ENCODE assay signal across 9 mouse cellular contexts in genomic region chr12:75593817-75594216, GRCm38 (mm10). TPM values are rescaled to one million over a fixed set of nuclear protein-coding genes. Genes with fewer than 3 reads are reported as not detected.
A peak's percentile ranks its signal among the peaks of the same experiment; 100 is the strongest.
DNase-seq lines count a peak whose midpoint lies in the region; ATAC-seq and TF ChIP-seq lines count a peak whose summit lies in the region.
"Had no signal": no experiment of that assay in that cellular context is flagged by ENCODE, and none has a peak within 500 bp of the region (broad histone marks: within the 10 kb centered on the region; RNA-seq: fewer than 3 reads in every experiment).

No protein-coding gene starts in this region.

- no peak for TF ChIP-seq EP300 in heart, postnatal 0 days (IDR thresholded peaks at IDR 0.05; ENCODE audit: low read depth)

- no peaks in the 10 kb centered on the region for H3K27me3 ChIP-seq in heart, postnatal 0 days (ENCODE audit: control insufficient read depth, insufficient read depth, low read length)
- H3K27me3 ChIP-seq in embryonic facial prominence, embryonic 11.5 days (ENCODE audit: control insufficient read depth, insufficient read depth, low read length): no peaks in the 10 kb centered on the region
- no peaks in the 10 kb centered on the region for H3K27me3 ChIP-seq in hindbrain, embryonic 14.5 days (ENCODE audit: control insufficient read depth, insufficient read depth, low read length)
- no peaks in the 10 kb centered on the region for H3K27me3 ChIP-seq in midbrain, embryonic 15.5 days (replicated peaks)

- no peak for TF ChIP-seq CTCF in heart, postnatal 0 days (IDR thresholded peaks at IDR 0.05; ENCODE audit: low read depth)

- H3K4me3 ChIP-seq in heart, postnatal 0 days (ENCODE audit: low read depth, low read length): no peak overlapping the region
- no peak overlapping the region for H3K4me3 ChIP-seq in embryonic facial prominence, embryonic 11.5 days (ENCODE audit: low read depth, low read length)
- peak overlapping the region; percentile 100; the same call in 1 of the 2 replicates for H3K4me3 ChIP-seq in hindbrain, embryonic 14.5 days (replicated peaks; ENCODE audit: low read length)
- peak overlapping the region; percentile 69 for H3K4me3 ChIP-seq in midbrain, embryonic 15.5 days

- peak overlapping the region; percentile 87; the same call in 1 of the 2 replicates for H3K4me2 ChIP-seq in heart, postnatal 0 days (ENCODE audit: low read depth, low read length)
- peak overlapping the region; percentile 10; the same call in 1 of the 2 replicates for H3K4me2 ChIP-seq in embryonic facial prominence, embryonic 11.5 days (ENCODE audit: low read depth, low read length)
- H3K4me2 ChIP-seq in hindbrain, embryonic 14.5 days (replicated peaks): peak overlapping the region; percentile 88
- peak overlapping the region; percentile 67 for H3K4me2 ChIP-seq in midbrain, embryonic 15.5 days

- H3K4me1 ChIP-seq in heart, postnatal 0 days (ENCODE audit: control insufficient read depth, insufficient read depth): peaks cover 8% of the 10 kb centered on the region; the same call in 1 of the 2 replicates
- H3K4me1 ChIP-seq in embryonic facial prominence, embryonic 11.5 days (ENCODE audit: control insufficient read depth, insufficient read depth, low read length): no peaks in the 10 kb centered on the region
- H3K4me1 ChIP-seq in hindbrain, embryonic 14.5 days (replicated peaks; ENCODE audit: control insufficient read depth, insufficient read depth, low read length): peaks cover 12% of the 10 kb centered on the region
- peaks cover 17% of the 10 kb centered on the region for H3K4me1 ChIP-seq in midbrain, embryonic 15.5 days

- no peaks in the 10 kb centered on the region for H3K9me3 ChIP-seq in heart, postnatal 0 days (replicated peaks; ENCODE audit: control insufficient read depth, low read length)
- no peaks in the 10 kb centered on the region for H3K9me3 ChIP-seq in embryonic facial prominence, embryonic 11.5 days (replicated peaks; ENCODE audit: control insufficient read depth, low read length)
- H3K9me3 ChIP-seq in hindbrain, embryonic 14.5 days (ENCODE audit: control insufficient read depth, low read length): no peaks in the 10 kb centered on the region
- no peaks in the 10 kb centered on the region for H3K9me3 ChIP-seq in midbrain, embryonic 15.5 days

- WGBS in heart, postnatal 0 days: 81% methylated on average over 4 of the region's 4 CpGs
- 70% methylated on average over 4 of the region's 4 CpGs for WGBS in embryonic facial prominence, embryonic 11.5 days
- WGBS in hindbrain, embryonic 14.5 days: 81% methylated on average over 4 of the region's 4 CpGs
- WGBS in midbrain, embryonic 15.5 days: 73% methylated on average over 4 of the region's 4 CpGs

- no peak overlapping the region for H3K27ac ChIP-seq in heart, postnatal 0 days (ENCODE audit: low read depth)
- H3K27ac ChIP-seq in embryonic facial prominence, embryonic 11.5 days (replicated peaks; ENCODE audit: low read depth, low read length): no peak overlapping the region
- H3K27ac ChIP-seq in hindbrain, embryonic 14.5 days: no peak overlapping the region
- no peak overlapping the region for H3K27ac ChIP-seq in midbrain, embryonic 15.5 days

- H3K36me3 ChIP-seq in heart, postnatal 0 days (replicated peaks; ENCODE audit: control insufficient read depth, insufficient read depth, low read length): peaks cover 29% of the 10 kb centered on the region
- H3K36me3 ChIP-seq in embryonic facial prominence, embryonic 11.5 days (replicated peaks; ENCODE audit: control insufficient read depth, insufficient read depth, low read depth, low read length): peaks cover 4% of the 10 kb centered on the region
- peaks cover 38% of the 10 kb centered on the region for H3K36me3 ChIP-seq in hindbrain, embryonic 14.5 days (replicated peaks; ENCODE audit: control insufficient read depth, insufficient read depth)
- H3K36me3 ChIP-seq in midbrain, embryonic 15.5 days (replicated peaks): peaks cover 19% of the 10 kb centered on the region; the same call in 1 of the 2 replicates

- no peak for DNase-seq in heart, postnatal 0 days (ENCODE audit: low spot score)
- DNase-seq in heart, adult 8-10 months (ENCODE audit: low spot score): no peak
- no peak for DNase-seq in embryonic facial prominence, embryonic 11.5 days (ENCODE audit: low spot score)
- DNase-seq in hindbrain, embryonic 14.5 days (ENCODE audit: low spot score): no peak
- DNase-seq in urinary bladder, adult 2 months (ENCODE audit: low spot score): no peak
- no peak for DNase-seq in embryo, embryonic 9.5 days (ENCODE audit: extremely low spot score)
- DNase-seq in thymus, adult 18-20 months: no peak
- DNase-seq: lung, postnatal 14 days had no signal

- no peak for ATAC-seq in heart, postnatal 0 days (ENCODE audit: insufficient read depth, low read depth)
- no peak for ATAC-seq in embryonic facial prominence, embryonic 11.5 days (replicated peaks; ENCODE audit: insufficient number of reproducible peaks, low FRiP score, low TSS enrichment, low read depth)
- no peak for ATAC-seq in hindbrain, embryonic 14.5 days (ENCODE audit: low FRiP score)
- ATAC-seq in midbrain, embryonic 15.5 days (replicated peaks): no peak

- no peak overlapping the region for H3K9ac ChIP-seq in heart, postnatal 0 days (replicated peaks; ENCODE audit: low read depth, low read length)
- no peak overlapping the region for H3K9ac ChIP-seq in embryonic facial prominence, embryonic 11.5 days (replicated peaks; ENCODE audit: low read length)
- peak overlapping the region; percentile 28; the same call in 1 of the 2 replicates for H3K9ac ChIP-seq in hindbrain, embryonic 14.5 days
- H3K9ac ChIP-seq in midbrain, embryonic 15.5 days: no peak overlapping the region

RNA-seq across cellular contexts. Expression of gene Ppp2r5e, which starts 2.2 kb away (rescaled TPM):
- total RNA-seq in heart, postnatal 0 days (2014; rRNA removed; ENCODE audit: low replicate concordance): 7.5 and 11.5 TPM in 2 replicates
- polyA plus RNA-seq in heart, postnatal 0 days (2015; fragmentation: Nextera tagmentation; extraction: Ambion mirVana): 7.5 and 9.5 TPM in 2 replicates
- total RNA-seq in heart, adult 8-10 months (2022): 10 to 100 TPM; 28.5 to 32.0 (median 31.3) TPM
- 18.7 TPM in 2 replicates for polyA plus RNA-seq in embryonic facial prominence, embryonic 11.5 days (2014; fragmentation: Nextera tagmentation; extraction: Ambion mirVana)
- polyA plus RNA-seq in hindbrain, embryonic 14.5 days (2014; fragmentation: Nextera tagmentation; extraction: Ambion mirVana): 25.6 and 27.1 TPM in 2 replicates
- polyA plus RNA-seq in midbrain, embryonic 15.5 days (2015; fragmentation: Nextera tagmentation; extraction: Ambion mirVana): 20.9 and 21.3 TPM in 2 replicates
- 23.5 and 27.5 TPM in 2 replicates for polyA plus RNA-seq in urinary bladder, adult 2 months (2012; rRNA removed)

Comparison
In these comparisons a context has a peak if more than half of its experiments do, and no peak if none do; other contexts are left out.
1. H3K4me2 ChIP-seq: peak in every context shown above with its lines; median percentile 88 in hindbrain, embryonic 14.5 days; 87 in heart, postnatal 0 days; 67 in midbrain, embryonic 15.5 days; 10 in embryonic facial prominence, embryonic 11.5 days.
2. H3K4me3 ChIP-seq: peak in hindbrain, embryonic 14.5 days (single experiment) and midbrain, embryonic 15.5 days (single experiment); none in heart, postnatal 0 days (single experiment) and embryonic facial prominence, embryonic 11.5 days (single experiment).